Mouse (Mus musculus): Measurements from ENCODE around the gene Ralb.

Ralb gene

DNA sequence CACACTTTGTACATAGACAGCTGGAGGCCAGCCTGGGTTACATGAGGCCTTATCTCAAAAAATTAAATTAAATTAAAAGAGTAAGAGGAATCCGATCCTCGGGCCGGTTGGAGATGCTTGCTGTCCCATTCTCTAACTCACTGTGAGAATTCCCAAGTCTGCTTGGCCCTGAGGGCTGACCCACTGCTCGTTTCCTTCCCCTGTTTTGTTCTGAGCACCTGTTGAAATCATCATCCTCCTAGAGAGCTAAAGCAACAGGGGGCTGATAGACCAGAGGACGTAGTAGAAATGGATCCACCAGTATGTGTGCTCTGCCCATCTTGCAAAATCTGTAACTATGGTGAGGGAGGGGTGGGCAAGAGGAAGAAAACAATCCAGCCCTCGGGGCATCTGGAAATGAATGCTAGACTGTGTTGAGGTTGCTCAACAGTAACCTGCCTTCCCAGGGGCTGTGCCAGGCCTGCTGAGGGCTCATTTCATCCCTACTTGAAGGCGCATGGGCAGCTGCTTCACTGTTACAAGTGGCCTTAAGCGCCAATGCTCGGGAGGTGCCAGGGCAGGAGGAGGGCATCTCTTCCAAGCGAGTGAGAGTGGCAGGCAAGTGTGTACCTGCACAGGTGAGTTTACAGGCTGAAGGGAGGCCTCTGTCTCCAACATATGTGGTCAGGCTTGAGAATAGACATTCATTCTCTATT, 53.8 kb downstream of the Ralb start:
- no peak for DNase-seq (ENCODE audit: low spot score)

DNA sequence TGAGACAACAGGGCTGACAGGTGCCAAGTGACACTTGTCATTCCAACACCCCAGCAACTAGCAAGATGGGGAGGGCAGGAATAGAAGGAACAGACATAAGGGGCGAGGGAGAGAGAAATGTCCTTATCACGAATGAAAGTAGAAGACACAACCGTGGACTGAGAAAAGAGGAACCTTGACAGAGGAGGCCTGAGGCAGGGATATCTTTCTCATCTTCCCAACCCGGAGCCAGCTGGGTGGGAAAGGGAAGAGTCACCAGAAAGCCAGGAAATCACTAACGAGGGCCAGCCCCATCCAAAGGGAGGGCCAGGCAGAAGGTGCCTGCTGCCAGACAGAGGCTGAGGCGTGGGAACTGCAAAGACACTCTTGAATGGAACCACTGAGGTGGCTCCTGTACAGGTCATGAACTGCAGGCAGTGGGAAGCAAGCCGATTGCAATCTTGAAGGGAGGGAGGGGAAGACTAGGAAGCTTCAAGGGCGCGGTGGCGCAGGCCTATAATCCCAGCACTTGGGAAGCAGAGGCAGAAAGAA, 57.8 kb downstream of the Ralb start:
- no peak for DNase-seq (ENCODE audit: low spot score)

DNA sequence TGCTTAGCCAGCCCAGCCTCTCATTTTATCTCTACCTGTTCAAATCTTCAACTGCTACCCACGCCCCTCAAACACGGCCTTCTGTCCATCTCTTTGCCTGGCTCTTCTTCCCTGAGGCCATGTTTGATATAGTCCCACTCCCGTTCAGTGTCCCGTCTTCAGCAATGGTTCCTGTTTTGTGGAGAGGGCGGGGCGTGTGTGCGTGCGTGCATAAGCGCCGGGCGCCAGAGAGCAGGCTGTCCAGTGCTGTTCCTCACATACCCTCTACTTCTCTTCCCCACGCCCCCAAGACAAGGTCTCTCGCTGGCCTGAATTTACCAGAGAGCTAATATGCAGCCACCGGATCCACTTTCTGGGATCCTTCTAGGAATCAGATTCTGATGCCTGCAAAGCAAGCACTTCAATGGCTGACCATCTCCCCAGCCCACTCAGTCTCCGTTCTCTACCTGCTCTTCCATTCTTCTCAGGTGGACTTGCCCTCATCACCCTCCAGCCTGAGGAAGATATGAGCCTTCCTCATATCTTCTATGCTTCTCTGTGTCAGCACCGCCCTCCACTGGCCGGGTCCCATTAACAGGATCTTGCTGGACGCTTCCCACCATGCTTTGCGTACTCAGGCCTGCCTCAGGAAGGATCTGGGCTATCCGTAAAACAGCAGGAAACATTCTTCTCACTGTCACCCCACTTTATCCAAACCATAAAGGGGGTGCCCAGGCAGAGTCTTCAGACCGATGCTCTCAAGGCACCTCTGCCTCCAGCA, 60.8 kb downstream of the Ralb start:
- no peak for DNase-seq (ENCODE audit: low spot score)

DNA sequence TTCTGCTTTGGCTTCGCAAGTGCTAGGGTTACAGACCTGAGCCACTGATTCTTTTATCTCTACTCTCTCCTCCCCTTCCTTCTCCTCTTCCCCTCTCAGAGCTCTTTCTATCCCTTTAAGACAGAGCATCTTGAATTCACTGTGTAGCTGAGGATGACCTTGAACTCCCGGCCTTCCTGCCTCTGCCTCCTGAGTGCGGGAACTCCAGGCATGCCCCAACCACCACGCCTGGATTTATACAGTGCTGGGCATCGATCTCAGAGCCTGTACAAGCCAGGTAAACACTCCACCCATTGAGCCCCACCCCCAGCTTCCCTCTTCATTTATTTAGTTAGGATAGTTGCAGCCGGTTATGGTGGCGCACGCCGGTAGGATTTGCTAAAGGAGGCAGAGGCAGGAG, 61.7 kb downstream of the Ralb start:
- DNase-seq (ENCODE audit: low spot score): no peak

DNA sequence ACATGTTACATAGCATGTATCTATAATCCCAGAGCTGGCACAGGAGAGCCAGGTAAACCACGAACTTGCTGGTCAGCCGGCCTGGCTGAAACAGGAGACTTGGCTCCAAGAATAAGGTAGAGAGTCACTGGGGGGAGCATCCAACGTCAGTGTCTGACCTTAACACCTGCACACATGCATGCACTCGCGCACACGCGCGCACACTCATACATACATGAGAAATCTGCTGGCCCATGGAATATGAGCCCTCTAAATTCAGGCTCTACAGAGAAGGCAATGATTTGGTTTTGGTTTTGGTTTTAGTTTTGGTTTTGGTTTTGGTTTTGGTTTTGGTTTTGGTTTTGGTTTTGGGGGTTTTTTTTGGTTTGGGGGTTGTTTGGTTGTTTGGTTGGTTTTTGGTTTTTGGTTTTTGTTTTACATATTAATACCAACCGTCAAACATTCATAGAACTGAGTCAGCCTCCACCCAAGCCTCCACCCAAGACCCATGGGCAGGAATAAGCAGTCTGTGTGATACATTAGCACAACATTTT, 66.4 kb downstream of the Ralb start:
- no peak for DNase-seq (ENCODE audit: low spot score)

DNA sequence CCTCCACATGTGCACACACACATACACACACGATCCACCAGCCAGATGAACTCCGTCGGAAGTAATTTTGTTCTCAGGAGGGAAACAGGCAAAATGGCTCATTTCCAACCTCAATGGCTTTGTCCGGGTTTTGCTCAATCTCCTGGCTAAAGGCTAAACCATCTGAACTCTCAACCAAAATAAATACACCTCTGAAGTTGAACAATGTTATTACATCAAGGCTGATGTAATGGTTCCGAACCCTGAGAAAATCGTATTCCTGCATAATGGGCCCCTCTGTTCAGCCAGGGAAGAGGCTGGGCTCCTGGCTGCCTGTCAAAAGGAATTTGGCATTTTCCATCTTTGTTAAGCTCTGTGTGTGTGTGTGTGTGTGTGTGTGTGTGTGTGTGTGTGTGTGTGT, 67.2 kb downstream of the Ralb start:
- no peak for DNase-seq (ENCODE audit: low spot score)

DNA sequence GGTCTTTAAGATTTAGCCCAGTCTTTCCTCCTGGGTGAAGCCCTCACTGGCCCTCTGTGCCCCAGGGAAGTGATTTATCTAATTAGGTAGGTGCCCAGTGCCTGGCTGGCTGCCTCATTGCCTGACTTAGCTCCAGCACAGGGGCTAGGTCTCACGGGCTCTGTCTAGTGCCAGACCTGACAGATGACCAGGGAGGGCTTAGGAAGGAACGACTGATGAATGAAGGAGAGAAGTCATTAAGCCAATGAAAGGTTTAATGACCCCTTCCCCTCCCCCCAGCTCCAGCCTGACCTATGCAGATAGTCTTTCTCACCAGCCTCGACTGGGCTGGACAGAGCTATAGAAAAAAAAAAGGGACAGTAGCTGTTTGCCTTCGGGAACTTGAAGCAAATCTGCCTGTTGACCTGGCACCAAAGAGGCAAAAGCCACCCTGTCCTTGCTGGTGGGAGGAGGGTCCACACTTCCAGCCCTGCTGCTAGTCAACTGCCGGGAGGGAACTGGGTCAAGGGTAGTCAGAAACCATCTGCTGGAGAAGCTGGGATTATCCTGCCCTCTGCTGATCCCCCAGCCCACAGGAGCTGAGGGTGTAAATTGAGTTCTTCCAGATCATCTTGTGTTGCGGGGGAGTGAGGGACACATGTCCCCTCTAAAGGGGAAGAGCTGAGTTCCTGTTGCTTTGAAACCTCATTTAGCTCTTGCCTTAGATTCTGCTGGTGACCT, 80.3 kb downstream of the Ralb start:
- no peak for DNase-seq (ENCODE audit: low spot score)

DNA sequence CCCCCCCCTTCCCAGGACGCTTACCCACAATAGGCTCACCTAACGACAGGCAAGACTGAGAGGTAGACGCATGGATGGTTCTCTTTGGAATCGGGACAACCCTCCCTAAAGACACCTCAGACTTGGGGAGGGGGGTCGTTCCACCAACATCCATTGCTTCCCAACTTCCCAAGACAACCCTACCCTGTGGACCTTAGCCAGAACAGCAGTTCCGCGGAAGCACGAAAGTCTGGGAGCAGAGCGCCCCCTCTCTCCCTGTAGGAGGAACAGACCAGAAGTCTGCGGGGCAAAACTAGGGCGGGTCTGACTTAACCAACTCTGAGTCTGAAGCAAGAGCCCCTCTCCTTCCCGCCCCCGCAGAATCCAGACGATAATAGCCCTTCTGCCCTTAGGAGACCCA, 81.1 kb downstream of the Ralb start:
- DNase-seq (ENCODE audit: low spot score): no peak

DNA sequence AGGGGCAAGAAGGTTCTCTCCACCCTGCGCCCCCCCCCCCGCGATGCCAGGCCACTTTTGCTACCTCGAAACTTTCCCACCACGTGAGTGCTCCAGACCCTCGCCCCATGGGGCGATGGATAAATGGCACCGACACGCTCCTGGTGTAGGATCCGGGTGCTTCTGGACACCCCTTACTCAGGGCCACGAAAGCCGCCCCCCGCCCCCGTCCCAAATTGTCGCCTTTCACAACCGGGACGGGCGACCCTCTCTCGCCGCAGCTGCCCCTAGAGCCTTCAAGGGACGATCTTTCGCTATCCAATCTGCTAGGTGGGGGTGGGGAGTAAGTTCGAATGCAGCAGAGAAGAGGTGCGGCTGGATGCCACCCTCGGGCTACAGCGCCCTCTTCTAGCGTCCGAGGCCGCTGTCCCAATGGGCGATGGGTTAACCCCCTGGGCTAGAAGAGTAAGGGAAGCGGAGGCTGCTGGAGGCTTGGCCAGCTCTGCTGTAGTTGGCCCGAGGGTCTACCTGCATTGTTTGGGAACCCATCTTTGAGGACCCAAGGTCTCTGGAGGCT, 82.1 kb downstream of the Ralb start:
- DNase-seq (ENCODE audit: low spot score): no peak

DNA sequence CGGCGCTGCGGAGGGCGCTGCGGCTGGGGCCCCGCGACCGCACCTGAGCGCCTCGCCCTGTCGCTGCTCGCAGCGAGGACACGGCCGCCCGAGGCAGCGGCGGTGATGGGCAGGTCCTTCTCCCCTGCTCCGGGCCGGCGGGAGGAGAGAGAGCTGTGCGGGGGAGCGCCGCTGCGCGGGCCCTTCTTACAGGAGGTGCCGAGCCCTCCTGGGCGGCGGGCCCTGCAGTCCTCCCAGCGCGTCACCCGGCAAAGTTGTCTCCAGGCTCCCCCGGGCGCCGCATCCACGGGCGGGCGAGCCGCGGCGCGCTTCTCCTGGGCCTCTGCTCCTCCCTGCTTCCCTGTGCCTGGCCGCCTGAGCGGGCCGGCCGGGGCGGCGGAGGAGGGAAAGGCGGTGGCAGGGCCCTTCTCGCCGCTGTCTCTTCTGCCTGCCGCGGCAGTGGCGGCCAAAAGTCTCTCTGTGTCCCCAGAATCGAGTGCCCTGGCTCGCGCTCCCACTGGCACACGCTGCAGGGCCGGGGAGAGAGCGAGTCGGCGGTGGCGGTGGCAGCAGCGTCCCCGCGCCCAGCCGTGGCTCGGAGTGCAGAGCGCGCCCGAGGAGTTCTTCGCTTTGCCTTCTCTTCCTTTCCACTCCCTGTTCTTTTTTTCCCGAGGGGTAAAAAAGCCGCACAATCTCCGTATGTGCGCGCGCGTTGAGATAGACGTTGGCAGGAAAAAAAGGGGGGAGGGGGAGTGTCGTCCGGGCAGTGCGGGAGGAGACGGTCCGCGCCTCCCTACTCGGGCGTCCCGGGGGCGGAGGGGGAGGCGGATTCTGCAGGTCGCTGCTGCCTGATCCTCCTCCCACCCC, 82.8 kb downstream of the Ralb start, which contains the start of gene Inhbb:
Inhbb (minus strand) TSS at position 673 of the 846 bp plus-strand sequence.
- DNase-seq (ENCODE audit: low spot score): no peak

DNA sequence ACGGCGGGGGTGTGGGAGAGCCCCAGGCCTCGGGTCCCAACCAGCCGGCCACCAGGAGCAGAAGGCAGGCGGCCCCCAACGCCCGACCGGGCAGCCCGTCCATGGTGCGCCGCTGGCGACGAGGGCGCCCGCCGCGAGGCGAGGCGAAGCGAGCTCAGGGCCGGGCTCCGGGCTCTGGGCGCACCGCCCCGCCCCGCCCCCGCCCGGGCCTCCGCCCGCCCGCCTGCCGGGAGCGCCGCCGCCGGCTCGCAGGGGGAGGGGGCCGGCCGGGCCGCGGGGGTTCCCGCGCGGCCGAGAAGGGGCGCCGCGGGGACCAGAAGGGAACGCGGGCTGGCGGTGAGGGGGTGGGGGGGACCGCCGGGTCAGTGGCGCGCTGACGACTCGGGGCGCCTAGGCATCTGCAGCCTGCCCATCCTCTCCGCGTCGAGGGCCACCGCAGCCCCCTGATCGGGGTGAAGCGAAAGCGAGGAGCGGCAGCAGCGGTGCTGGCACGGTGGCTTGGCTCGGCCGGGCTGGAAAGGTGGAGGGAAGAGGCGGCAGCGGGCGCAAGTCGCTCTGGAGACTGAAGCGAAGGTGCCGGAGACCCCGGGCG, 83.5 kb downstream of the Ralb start:
- DNase-seq (ENCODE audit: low spot score): no peak
